Comparison of ENCODE assay signal across 15 mouse cellular contexts in genomic region chr2:133208498-133208897, GRCm38 (mm10).
"Had no signal": no experiment of that assay in that cellular context is flagged by ENCODE, and none has a peak within 500 bp of the region (broad histone marks: within the 10 kb centered on the region; RNA-seq: fewer than 3 reads in every experiment).

No protein-coding gene starts in this region.

- H3K4me2 ChIP-seq: lung, embryonic 14.5 days; midbrain, embryonic 13.5 days; neural tube, embryonic 15.5 days had no signal

- H3K27ac ChIP-seq: kidney, postnatal 0 days; layer of hippocampus, adult 2 months; liver, embryonic 14.5 days; midbrain, embryonic 13.5 days; neural tube, embryonic 15.5 days had no signal

- H3K36me3 ChIP-seq: midbrain, embryonic 13.5 days; neural tube, embryonic 15.5 days had no signal

- ATAC-seq: midbrain, embryonic 13.5 days had no signal

- H3K9ac ChIP-seq: liver, embryonic 14.5 days; lung, embryonic 14.5 days; midbrain, embryonic 13.5 days; neural tube, embryonic 15.5 days had no signal

- H3K4me1 ChIP-seq: midbrain, embryonic 13.5 days; neural tube, embryonic 15.5 days had no signal

- H3K27me3 ChIP-seq: midbrain, embryonic 13.5 days; neural tube, embryonic 15.5 days had no signal

- DNase-seq: kidney, adult 11 months; kidney, adult 9 months; kidney, postnatal 36 days; liver; lung, embryonic 14.5 days; lung, postnatal 14 days; right cerebral cortex, adult 18-20 months; right cerebral cortex, postnatal 25 days; thymus, postnatal 36 days had no signal

- H3K9me3 ChIP-seq: midbrain, embryonic 13.5 days; neural tube, embryonic 15.5 days had no signal

- H3K4me3 ChIP-seq: layer of hippocampus, adult 2 months; midbrain, embryonic 13.5 days; myocyte; neural tube, embryonic 15.5 days had no signal
